Mouse (Mus musculus) spleen, postnatal 36 days (tissue): ENCODE results near the gene Fgf22.

Experiments
- DNase-seq, 2 experiments: peaks; one replicate each; pipeline ENCODE4 v3.0.0; 2022; ENCODE audit warnings: low spot score in 2 of 2, mixed read lengths in 1 of 2

Fgf22 gene

DNA sequence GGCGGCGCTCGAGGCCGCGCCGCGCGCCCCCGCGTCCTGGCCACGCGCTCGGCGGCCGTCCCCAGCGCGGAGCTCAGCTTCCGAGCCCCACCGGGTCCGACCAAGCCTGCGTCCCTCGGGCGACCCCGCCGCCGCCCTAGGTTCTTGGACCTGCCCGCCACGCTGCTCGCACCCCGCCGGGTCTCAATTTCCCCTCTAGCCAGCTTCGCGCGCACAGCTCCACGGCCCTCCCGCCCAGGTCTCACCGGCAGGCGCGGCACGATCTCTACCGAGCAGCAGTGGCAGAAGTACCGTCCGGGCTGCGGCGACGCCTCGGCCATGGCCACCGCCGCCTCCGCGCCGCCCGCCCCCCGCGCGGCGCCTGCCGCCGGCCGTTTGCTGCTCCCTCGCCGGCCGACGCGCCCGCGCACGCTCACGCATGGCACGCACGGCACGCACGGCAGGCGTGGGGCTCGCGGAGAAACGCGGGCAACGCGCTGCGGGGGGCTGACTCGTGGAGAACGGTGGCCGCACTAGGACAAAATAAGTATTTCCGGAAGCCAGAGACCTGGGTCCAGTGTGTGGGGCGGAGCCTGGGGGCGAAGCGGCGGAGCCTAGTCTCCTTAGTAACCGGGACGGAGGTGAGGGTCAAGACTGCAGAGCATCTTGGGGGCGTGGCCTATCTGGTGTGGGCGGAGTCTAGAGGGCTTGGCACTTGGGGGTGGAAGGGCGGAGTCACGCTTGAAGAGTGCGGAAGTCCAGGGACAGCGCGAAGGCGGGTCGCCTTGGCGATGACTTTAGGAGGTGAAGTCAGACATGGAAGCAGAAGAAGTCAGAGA is 11.8 kb downstream of the Fgf22 start, which contains the start of gene Rnf126:
Rnf126 (minus strand) TSS at position 445 of the 818 bp plus-strand sequence.
- peak; percentile 100 for DNase-seq

DNA sequence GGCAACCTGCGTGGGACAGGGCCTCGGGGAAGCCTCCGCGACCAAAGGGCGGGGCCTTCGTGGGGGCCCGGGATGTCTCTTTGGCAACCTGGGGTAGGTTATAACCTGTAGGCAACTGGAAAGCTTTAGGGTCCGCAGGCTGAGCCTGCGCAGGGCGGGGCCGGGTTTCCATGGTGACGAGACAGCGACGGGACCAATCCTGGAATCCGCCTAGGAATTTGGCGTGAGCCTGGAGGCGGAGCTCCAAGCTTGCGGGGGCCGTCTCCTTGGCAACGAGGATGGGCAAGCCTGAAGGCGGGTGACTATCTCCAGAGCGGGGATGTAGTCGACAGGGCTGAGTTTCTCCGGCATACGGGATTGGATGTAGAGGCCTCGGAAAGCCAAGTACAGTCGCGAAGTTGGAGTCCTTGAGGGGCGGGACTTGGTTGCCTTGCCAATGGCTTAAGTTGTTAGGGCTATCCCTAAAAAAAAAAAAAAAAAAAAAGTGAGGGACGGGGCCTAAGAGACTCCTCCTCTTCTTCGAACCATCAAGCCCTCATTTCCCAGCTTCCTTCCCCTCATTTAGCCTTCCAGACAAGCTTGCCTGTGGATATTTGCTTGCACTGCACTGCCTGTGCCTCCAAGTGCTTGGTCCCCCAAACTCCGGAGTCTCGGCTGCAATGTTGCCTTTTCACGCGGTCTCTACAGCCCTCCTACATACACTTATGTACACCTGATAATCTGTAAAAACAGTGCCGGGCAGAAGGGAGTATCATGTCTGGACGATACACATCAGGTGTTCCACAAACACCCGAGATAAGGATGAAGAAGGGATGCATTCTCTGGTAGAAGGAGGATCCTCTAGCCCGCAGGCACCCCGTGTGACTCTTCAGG is 12.7 kb downstream of the Fgf22 start:
- peak; percentile 62 to 73 for DNase-seq

DNA sequence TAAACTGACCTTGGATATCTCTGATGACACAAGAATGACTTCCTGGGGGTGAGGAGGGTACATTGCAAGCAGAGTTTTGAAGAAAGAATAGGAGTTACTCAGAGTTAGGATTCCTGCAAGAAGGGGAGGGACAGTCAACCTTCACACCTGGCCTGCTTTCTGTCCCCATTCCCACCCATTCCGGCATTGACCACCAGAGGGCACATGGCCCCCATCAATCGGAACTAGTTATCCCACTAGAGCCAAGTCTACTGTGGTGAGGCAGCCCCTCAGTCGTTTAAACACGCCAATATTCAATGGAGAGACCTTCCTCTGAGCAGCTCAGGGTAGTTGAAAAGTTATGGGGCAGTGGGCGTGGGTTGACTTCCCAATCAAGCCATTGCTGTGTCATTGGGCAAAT is 13.5 kb downstream of the Fgf22 start:
- DNase-seq = peak; percentile 62 to 68

DNA sequence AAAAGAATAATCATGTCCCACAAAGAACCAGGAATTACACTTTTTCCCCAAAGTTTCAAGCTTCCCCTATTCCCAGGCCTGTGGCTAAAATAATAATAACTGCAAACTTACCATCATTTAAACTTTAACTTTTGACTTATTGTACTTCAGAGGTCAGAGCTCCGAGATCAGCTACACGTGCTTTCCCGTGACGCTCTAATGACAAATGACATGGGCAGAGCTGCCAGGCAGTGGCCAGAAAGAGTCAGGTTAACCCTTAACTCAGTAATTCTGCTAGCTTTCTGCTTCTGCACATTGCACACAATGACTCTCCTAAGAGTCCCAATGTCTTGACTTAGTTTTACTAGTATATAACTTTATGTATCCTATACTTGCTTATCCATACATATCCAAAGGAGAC is 14.5 kb downstream of the Fgf22 start:
- DNase-seq = no peak

DNA sequence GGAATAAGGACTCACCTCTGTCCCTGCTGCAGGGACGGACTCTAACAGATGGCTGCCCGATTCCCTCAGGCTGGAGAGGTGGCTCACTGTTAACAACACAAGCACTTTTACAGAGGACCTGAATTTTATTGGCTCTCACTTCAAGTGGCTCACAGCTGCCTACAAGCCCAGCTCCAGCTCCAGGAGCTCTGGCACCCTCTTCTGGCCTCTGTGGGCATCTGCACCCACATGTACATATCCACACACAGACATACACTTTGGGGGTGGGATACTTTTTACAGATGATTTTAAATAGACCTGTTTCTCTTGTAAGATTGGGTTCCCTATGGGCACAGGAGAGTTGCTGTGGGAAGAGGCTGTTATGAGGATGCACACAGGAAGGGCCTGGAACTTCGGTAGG is 17.4 kb downstream of the Fgf22 start:
- no peak for DNase-seq

DNA sequence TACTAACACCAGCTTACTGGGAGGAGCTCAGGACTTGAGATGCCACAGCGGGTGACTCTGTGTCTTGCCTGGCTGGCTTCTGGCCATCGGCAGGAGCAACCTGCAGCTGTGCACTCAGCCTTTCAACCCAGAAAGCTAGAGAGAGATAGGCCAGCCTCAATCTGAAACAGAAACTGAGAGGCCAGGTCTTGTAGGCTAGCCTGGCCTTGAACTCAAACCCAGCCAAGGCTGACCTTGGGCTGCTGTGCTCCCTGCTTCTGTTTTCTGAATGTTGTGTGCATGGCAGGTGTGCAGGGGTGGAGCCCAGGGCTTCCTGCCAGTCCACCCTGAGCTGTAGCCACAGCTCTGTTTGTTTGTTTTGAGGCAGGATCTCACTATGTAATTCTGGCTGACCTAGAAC is 18.3 kb downstream of the Fgf22 start:
- DNase-seq = no peak

DNA sequence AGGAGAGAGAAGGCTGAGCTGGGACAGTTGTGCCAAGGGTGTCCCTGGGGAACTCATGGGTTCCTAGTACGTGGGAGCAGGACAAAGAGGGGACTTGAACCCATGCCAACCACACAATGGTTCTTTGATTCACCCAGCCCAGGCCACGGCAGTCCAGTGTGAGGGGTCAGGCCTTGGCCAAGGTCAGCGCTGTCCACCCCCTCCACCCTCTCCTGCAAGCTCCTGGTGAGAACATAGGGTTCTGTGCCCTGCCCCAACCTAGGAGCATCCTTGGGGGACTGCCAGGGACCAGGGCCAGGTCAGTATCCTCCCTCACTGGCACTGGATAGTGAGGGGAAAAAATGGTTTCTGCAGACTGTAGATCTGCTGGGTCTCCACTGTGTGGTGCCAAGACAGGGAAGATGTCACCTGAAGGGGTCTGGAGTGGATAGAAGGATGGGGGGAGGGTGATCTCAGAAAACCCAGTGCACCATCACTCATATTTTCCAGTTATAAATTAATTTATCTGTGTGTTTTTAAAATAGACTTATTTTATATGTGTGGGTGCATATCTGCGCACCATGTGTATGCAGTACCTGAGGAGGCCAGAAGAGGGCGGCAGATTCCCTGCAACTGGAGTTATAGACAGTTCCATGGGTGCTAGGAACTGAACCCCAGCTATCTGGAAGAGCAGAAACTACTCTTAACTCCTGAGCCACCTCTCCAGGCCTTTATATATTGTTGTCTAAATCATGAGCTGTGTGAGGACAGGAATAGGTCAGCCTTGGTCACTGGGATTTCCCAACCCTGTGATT is 19.8 kb downstream of the Fgf22 start:
- no peak for DNase-seq

DNA sequence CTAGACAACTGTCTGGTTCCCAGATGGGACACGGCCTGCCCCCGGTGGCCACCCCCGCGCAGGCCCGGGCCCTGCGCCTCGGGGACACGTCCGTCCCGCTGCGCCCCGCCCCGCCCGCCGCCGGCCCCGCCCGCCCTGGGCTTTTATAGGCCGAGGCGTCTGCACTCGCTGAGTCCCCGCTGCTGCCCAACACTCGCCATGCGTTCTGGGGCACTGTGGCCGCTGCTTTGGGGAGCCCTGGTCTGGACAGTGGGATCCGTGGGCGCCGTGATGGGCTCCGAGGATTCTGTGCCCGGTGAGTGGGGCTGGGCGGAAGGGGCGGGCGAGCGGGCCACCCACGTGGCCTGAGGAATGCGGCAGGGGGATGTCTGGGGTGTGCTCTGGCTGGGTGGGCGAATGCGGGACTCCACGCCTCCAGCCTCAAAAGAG is 22.2 kb downstream of the Fgf22 start, which contains the start of gene Fstl3:
Fstl3 (plus strand) TSS at position 170 of the 429 bp plus-strand sequence.
- DNase-seq = no peak

DNA sequence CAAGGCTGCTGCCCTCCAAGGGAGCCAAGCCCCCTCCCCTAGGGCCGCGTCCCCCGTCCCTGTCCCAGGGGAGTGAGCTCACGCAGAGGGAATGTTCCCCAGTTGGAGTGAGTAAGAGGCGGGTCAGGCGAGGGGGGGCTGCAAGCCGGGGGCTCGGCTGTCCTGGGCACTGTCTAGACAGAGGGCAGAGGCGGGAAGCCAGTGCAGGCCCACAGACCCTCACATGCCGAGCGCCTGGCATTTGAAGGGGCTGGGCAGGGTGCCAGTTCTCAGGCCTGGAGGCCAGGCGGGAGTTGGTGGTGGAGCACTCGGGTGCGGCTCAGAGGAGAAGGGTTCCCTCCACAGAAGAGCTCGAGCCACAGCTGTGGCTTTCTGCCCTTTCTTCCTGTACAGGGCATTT is 23.1 kb downstream of the Fgf22 start:
- DNase-seq = no peak

DNA sequence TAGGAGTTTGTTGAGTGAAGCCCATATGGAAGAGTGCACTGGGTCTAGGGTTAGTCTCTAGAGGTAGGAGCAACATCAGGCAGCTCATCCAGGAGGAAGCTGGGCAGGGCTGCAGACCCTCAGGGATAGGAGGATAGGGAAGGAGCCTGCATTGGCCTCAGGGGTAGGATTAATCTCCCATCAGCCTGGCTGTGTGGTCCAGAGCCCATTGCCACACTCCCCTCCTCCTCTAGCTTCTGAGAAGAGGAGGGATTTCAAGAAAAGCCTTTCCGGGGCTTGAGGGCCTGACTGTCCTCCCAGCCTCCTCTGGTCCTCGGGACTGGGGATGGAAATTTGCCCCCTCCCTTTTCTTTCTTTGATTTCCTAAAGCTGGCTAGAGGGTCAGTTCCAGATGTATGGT is 24.3 kb downstream of the Fgf22 start:
- DNase-seq = no peak

DNA sequence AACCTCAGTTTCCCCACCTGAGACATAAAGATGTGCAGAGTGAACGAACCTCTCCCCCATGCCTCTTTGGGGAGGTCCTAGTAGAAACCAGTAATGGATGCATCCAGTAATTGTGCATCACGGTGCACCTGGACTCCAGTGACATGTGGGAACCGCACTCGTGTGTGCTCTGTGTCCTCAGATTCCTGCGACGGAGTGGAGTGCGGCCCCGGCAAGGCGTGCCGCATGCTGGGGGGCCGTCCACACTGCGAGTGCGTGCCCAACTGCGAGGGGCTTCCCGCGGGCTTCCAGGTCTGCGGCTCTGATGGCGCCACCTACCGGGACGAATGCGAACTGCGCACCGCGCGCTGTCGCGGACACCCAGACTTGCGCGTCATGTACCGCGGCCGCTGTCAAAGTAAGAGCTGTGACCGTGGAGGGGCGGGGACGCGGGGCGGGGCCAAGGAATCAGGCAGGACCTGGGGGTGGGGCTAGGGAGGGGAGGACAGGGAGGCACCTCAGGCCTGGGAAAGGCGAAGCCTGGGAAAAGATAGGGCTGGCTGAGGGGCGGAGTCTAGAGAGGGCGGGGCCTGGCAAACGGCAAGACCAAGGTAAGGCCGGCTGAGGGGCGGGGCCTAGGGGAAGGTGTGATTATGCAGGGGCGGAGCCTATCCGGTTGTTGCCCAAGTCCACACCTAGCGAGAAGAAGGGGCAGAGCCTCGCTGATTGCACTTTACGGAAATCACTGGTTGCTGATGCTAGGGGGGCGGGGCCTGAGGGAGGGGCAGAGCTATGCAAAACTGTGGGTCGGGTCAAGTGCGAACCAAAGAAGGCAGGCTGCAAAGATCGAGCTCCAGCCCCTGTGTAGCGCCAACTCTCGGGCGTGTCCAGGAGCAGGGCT is 25.1 kb downstream of the Fgf22 start:
- DNase-seq = peak; percentile 97

DNA sequence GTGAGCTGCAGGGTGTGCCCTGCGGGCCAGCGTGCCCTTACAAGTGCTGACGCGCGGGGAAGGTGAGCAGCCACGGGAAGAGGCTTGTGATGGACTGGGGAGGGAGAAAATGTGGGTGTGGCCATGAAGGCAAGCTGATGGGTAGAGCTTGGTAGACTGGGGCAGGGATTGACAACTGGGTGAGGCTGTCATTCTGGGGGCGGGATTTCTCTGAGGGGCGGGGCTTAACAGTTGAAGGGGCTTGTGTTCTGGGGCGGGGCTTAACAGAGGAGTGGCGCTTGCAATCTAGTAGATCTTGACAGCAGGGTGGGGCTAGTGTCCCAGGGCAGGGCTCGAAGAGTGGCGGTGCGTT is 25.8 kb downstream of the Fgf22 start:
- peak; percentile 79 to 82 for DNase-seq

DNA sequence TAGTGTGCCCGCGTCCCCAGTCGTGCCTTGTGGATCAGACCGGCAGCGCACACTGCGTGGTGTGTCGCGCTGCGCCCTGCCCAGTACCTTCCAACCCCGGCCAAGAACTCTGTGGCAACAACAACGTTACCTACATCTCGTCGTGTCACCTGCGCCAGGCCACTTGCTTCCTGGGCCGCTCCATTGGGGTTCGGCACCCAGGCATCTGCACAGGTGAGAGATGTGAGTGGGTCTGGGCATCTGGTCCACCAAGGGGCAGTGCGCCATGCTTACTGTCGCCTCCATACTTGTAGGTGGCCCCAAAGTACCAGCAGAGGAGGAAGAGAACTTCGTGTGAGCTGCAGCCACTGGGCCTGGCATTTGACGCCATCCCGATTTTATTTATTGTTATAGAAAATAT is 26.3 kb downstream of the Fgf22 start:
- DNase-seq = no peak

DNA sequence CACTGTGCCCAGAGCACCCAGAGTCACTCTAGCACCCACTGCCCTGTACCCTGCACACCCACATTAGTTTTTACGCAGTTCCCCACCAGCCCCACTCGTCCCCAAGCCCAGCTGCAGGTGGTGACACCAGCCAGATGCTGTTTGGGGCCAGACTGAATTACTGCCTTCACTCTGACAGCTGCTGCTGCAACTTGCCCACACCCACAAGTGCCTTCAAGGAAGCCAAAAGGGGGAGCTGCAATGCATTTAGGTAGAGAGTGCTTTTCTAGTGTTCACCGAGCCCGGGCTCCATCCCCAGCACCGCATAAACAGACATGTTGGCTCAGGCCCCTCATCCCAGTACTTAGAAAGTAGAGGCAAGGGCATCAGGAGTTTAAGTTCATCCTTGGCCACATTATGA is 27.1 kb downstream of the Fgf22 start:
- DNase-seq = no peak

DNA sequence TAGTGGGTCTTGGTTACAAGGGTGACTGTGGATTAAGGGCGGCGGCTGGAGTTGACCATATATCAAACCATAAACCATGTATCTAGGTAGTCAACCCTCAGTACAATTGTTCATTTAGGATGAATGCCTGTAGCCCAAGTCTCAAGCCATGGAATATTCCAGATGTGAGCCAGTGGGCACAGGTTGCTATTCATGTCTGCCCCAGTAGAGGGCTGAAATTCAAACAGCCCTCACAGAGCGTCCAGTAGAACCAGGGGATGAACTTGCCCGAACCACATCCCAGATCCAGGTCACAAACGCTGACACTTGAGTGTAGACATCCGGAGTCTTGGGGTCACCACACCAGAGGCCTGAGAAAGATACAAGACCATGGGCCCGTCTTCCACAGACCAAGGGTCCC is 28.2 kb downstream of the Fgf22 start:
- DNase-seq = no peak

DNA sequence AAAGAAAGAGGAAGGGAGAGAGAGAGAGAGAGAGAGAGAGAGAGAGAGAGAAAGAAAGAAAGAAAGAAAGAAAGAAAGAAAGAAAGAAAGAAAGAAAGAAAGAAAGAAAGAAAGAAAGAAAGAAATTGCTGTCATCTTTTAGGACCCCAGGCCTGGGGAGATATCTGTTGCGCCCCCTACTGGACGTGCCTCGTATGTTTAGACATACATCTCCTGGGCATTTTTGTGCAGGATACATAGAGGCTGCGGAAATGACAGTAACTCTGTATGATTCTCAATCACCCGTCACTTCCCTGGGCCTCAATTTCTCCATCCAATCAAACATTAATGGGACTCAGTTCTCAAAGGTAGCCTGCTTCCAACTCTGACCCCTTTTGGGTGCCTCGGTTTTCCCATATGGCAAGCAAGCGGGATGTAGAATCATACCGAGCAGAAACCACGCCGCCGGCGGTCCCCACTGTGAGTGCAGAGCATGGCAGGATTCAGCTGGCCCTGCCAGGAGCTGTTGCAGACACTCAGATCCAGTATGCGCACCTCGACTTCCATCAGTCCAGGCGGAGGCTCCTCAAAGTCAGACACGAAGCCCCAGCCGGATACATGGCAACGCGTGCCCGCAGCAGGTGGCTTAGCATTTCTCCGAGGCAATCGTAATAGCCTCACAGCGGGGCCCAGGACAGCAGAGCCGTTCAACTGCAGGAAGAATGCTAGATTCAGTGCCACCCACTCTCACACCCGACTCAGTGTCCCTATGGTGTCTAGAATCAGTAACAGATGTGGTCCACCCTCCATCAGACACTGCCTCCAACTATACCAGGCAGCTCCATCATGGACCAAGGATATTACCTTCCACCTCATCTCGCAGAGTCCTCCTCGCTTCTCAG is 29.3 kb downstream of the Fgf22 start:
- no peak for DNase-seq

DNA sequence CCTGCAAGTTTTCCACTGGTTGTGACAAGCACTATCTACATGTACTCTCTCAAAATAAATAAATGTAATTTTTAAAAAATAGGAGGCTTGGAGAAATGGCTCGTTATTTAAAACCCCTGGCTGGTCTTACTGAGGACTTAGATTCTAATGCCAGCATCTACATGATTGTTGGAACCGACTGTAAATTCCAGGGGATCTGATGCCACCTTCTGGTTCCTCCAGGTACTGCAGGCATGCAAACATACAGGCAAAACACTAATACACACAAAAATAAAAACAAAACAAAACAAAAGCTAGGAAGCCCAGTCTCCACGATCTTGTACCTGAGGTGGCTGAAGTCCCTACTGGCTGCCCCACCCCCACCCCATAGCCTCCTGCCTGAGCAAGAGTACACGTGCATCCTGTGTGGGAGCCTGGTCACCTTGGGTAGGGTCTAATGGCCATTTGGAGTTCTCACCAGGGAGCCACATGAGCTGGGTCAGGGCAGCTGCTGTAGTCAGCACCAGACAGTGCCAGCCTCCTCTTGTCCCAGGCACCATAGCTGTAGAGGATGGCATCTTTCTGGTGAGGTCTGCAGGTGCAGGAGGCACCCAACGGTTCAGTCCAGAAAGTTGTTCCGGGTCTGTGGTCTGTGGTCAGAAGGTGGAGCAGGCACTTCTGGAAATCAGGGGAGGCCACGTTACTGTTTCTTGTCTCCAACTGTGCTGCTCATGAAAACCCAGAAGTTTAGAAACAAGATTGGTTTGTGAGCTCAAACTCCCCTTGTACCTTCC is 33.7 kb downstream of the Fgf22 start:
- peak; percentile 45 to 71 for DNase-seq

DNA sequence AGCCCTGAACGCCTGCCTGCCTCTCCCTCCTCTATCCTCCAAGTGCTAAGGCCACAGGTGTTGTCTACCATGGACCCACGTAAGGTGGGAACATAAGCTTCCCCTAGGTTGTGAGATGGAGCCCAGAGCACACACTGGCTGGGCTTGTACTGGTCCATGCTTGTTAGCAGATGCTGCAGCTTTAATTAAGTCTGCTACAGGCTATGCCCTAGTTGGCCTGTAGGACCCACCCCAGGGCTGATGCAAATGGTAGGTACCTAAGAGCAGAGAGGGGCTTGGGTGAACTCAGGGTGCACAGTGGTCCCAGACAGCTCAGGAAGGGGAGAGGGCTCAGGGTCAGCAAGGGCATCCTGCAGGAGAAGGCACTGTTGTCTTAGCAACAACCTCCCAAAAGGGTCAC is 34.7 kb downstream of the Fgf22 start:
- DNase-seq = no peak

DNA sequence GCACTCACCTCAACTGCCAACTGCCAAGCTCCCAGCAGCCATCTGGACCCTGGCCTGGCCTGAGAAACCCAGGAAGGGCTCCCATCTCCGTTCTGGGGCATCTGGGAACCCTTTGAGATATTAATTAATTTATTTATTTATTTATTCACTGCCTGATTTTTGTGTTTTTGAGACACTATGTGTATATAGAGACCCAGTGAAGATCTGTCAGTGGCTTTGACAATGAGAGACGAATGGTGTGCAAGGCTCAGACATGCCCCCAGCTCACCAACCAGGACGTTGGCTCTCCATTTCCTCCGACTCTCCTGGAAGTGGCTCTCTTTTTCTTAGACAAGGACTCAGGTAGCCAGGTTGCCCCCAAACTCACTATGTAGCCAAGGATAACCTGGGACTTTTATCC is 36.0 kb downstream of the Fgf22 start, which contains the start of gene Prss57:
Prss57 (minus strand) TSS at position 101 of the 400 bp plus-strand sequence.
- DNase-seq = no peak
